Mouse (Mus musculus) ES-E14 (cell line): ENCODE measurements at regions not wholly inside any gene's neighbourhood (a gene's known extent, or its start where the extent isn't known, plus 50 kb on each side); places are given as distances from the start of the nearest gene placed in this dataset.

ENCODE experiments used
- CHD2 ChIP-seq: IDR thresholded peaks from 2 replicates; pipeline ENCODE4 v1.6.1; 2014; ENCODE audit warnings: mild to moderate bottlenecking, low read depth, low read length, inconsistent platforms
- HCFC1 ChIP-seq: IDR thresholded peaks from 2 replicates; pipeline ENCODE4 v1.6.1; 2012; ENCODE audit warnings: low read length, inconsistent platforms, borderline replicate concordance; ENCODE audit not compliant: insufficient read depth
- MAFK ChIP-seq: IDR thresholded peaks from 2 replicates; pipeline ENCODE4 v1.6.1; 2014; ENCODE audit warnings: mild to moderate bottlenecking, low read depth, low read length, inconsistent platforms; ENCODE audit not compliant: insufficient read depth
- ZC3H11A ChIP-seq: IDR thresholded peaks from 2 replicates; pipeline ENCODE4 v1.6.1; 2012; ENCODE audit warnings: low read depth, mild to moderate bottlenecking, inconsistent platforms, low read length, borderline replicate concordance
- ZNF384 ChIP-seq: IDR thresholded peaks from 2 replicates; pipeline ENCODE4 v1.6.1; 2012; ENCODE audit warnings: low read depth, low read length, inconsistent platforms

GRCm38 (mm10) chr12:31148417-31149356, 75.0 kb downstream of the Fam110c start:
- no peak for TF ChIP-seq ZNF384
- TF ChIP-seq ZC3H11A, result no peak
- no peak for TF ChIP-seq CHD2
- no peak for TF ChIP-seq MAFK
- TF ChIP-seq HCFC1, result no peak
